Mouse (Mus musculus): Measurements from ENCODE around the gene Map3k1.

Gene Map3k1

DNA sequence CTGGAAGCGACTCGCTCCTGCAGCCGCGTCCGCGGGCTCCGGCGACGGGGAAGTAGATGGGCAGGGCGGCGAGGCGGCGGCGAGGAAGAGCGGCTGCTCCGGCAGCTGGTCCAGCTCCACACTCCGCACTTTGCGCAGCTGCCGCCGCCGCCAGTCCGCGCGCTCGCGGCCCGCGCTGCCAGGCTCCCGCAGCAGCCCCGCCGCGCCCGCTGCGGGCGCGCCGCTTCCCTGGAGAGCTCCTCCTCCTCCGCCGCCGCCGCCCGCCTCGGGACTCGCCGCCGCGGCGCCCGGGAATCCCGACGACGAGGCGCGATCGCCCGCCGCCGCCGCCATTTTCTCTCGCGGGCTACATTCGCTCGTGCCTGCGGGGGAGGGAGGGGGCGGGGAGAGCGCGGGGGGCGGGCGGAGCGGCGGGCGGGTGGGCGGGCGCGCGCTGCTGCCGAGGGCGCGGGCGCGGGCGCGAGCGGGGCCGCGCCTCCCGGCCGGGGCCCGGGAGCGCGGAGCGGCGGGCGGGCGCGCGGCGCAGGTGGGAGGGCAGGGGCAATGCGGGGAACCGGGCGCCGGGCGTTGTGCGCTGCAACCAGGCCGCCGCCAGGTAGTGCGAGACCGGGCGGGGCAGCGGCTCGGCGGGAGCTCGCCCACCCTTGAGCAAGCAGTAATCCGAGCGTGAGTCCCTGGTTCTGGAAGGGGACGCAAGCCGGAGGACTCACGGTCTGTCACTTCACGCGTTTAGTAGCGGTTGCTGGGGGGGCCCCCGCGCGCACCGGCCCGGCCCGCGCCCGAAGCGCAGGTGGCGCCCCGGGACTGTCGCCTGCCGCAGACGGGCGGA, at the start of gene Map3k1:
Gene Map3k1, minus strand, starts transcription at position 357 of the 829 bp plus-strand sequence.
- DNase-seq (ENCODE audit: low spot score in 2 of 2) = peak in 1 of 2 experiments; percentile 83

DNA sequence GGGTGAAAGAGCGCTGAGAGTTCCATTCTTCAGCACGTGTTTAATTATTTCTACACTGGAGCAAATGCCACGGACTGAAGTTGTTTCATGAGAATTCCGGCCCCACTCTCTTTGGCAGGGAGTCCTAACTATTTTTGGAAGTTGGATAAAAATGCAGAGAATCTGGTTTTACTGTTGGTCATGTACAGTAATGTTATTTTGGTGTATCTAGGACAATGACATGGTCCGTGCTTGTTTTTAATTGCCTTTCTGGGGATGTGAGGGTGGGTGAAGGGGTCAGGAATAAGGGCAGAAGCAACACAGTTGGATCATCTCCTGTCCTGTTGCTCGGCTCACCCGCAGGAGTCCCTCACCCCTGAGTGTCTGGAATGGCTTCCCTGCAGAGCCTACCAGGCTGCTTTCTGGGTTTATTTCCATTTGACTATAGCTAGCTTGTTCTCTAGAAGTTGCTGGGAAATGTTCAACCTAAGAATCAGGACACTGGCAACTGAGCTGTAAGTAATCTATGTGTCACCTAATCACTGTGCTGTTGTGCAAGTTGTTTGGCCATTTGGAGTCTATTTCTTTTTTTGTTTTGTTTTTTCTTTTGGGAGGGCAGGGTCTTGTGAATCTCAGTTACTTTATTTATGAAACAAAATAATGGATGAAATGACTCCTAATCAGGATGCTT, 48.1 kb upstream of the Map3k1 start:
- DNase-seq (ENCODE audit: low spot score in 2 of 2) = no peak

DNA sequence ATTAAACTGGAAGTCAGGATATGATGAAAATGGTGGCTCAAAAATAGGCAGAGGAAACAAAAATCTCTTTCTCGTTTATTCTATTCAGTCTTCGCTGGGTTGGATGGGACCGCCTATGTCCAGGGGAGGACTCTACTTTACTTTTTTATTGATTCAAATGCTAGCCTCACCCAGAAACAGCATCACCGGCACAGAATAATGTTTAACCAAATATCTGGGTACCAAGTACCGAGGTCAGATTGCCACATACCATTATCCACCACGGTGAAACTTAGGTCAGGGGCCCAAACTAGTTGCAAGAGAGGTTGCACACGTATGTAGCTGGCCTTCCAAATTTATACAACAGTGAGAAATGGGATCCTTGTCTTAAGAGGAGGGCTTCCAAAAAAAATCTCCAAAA, 47.4 kb upstream of the Map3k1 start:
- DNase-seq (ENCODE audit: low spot score in 2 of 2) = no peak

DNA sequence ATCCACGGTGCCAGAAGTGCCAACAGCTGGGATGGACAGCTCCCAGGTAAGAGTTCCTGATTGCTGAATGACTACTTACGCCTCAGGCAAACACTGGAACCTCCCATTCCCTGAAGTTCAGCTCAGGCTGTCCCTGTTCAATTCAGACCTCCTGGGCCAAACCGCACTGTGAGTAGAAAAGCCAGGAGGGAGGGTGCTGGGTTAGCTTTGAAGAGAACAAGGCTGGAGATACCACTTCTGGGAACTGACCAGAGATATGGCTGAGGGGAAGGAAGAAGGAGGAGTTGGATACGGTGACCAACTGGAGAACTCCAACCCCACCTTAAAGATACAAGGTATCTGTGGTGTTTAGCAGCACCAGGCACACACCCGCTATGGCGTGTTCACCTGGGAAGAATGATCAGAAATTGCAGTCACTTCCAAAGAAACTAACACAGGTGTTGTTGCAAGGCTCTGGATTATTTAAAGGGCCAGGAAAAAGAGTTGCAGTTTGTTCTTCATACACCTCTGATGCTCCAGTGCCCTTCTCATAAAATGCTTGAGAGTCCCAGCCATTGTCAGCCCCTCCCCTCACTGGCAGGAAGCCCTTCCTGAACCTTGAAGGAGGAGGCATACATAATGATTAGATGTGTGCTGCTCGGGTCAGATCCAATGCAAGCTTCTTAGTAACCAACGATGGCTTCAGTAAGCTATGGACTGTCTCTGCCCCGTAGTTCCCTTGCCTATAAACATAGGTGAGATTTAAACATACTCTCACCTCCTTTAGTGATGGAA, 43.8 kb upstream of the Map3k1 start:
- DNase-seq (ENCODE audit: low spot score in 2 of 2) = no peak

DNA sequence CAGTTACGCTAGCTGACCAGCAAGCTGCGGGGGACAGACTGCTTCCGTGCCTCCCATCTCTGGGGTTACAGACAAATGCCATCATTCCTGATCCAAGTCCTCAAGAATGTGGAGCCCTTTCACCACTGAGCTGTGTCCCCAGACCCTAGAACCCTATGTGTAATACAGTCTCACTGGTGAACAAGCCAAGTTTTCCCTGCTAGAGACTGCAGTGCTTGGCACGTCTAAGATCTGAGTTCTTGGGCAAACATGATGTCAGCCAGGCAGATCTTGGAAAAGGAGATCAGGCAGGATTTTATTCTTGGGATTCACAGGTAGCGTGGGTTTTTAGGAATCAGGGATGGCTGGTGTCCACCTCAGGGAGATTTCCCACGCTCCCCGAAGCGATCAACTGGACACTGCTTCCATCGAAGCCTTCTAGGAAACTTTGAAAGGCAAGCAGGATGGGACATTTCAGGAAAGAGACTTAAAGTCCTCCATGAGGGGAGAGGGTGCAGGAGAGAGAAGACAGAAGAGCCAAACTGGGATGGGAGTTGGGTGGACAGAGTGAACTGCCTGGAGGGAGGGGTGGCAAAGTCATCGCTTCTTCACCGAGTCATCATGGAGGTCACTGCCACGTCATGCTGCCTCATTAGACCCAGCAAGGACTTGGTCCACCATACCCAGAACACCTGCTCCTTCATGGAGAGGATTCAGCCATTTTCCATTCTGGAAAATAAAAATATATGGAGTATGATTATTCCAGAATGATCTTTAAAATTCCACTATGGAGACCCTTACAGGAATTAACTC, 41.4 kb upstream of the Map3k1 start:
- no peak for DNase-seq (ENCODE audit: low spot score in 2 of 2)

DNA sequence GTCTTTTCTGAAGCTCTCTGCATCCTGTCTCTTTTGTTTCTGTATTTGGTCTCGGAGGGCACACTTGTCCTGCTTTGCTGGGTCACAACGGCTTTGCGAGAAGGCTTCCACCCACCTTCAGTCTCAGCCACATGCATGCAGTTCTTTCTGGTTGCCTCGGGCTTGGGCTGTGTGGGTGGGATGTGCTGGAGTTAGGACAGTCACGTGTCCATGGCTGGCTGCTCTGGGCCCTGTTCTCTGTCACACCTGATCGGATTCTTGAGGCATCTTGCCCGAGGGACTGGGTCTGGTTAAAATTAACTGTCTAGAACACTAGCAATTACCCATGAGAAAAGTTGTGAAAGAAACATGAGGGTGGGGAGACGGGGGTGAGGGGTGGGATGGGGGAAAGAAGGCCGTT, 36.7 kb upstream of the Map3k1 start:
- no peak for DNase-seq (ENCODE audit: low spot score in 2 of 2)

DNA sequence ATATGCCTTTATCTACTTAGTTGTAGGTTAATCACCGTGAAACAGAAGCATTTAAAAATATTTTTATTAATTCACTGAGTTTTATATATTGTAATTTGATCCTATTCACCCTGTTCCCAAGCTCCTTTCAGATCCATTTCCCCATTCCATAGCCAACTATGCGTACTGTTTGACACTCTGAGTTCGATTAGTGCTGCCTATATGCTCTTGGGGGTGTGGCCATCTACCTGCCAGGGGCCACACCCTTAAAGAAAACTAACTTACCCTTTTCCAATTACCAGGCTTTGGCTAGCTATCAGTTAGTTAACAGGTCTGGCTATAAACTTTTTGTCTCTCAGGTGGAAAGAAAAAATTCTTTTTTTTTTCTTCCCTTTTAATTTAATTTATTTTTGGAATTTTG, 35.5 kb upstream of the Map3k1 start:
- DNase-seq (ENCODE audit: low spot score in 2 of 2) = no peak

DNA sequence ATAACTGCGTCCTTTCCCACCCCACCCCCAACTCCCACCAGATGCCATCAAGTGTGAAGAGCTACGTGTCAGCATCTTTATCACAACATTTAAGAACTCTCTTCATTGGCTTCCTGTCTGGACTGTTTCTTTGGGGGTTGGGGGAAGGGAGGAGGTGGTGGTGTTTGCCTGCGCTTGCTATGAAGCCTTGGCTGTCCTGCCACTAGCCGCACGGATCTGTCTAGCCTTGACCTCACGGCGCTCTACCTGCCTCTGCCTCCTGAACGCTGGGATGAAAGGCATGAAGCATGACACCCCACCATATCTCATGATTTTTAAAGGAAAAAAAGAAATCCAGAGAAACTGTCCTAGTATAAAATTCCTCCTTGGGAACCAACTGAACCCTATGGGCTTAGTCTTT, 27.0 kb upstream of the Map3k1 start:
- no peak for DNase-seq (ENCODE audit: low spot score in 2 of 2)

DNA sequence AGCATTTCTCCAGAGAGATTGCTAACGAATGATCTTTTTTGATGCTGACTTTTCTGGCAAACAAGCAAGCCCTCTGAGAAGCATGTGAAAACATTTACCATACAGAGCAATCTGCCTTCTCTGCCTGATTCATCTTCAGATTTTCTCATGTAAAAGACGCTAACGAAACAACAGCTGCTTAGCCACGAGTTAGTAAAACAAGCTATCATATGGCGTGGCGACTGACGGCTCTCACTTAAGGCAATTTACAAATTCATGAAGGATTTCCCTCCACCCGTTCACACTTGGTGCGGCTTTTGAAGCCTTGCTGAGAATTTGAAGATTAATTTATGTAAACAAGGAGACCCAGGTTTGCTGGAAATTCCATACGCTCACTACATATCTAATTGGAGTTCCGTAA, 25.8 kb upstream of the Map3k1 start:
- DNase-seq (ENCODE audit: low spot score in 2 of 2) = no peak

DNA sequence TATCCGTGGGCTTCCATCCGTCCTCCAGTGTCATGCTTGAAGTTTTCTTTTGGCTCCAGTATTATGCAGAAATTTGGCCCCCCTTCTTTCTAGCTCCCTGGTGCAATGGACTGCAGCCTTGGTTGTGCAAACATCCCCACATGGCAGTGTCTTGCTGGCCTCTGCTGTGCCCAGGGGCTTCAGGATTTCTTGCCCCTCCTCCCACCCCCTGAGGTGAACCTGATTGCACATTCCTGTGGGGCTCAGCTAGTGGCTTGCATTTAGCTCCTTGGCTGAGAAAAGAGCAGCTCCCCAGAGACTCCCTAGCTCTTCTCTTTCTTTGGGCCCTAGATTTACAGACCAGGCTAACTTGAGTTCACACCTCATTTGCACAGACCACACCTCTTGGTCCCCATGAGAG, 20.7 kb upstream of the Map3k1 start:
- no peak for DNase-seq (ENCODE audit: low spot score in 2 of 2)

DNA sequence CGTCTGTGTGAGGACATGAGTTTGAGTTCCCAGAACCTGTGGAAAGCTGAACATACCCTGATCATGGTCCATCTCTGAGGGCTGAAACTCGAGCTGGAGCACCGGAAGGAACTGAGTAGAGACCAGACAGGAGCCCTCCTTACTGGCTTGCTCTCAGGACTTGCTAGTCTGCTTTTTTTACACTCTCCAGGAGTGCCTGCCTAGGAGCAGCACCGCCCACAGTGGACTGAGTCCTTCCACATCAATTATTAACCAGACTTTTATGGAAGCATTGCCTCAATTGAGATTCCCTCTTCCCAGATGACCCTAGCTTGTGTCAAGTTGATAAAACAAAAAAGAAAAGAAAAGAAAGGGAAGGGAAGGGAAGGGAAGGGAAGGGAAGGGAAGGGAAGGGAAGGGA, 18.7 kb upstream of the Map3k1 start:
- no peak for DNase-seq (ENCODE audit: low spot score in 2 of 2)

DNA sequence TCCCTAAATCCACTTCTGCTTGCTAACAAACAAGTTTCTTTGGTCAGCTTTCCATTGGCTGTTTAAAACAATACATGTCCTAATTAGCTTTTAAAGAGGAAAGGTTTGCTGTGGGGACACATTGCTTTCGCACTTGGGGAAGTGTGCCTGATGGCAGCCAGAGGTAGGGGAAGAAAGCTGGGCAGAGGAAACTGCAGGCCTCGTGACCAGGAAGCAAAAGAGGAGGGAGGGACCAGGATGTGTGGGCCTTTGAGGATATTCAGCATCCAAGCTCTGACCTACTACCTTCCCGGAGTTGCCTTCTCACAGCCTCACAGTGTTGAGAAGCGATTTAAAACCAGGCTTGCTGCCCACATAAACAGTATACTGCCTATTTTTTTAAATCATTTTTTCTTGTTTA, 15.4 kb upstream of the Map3k1 start:
- DNase-seq (ENCODE audit: low spot score in 2 of 2) = no peak

DNA sequence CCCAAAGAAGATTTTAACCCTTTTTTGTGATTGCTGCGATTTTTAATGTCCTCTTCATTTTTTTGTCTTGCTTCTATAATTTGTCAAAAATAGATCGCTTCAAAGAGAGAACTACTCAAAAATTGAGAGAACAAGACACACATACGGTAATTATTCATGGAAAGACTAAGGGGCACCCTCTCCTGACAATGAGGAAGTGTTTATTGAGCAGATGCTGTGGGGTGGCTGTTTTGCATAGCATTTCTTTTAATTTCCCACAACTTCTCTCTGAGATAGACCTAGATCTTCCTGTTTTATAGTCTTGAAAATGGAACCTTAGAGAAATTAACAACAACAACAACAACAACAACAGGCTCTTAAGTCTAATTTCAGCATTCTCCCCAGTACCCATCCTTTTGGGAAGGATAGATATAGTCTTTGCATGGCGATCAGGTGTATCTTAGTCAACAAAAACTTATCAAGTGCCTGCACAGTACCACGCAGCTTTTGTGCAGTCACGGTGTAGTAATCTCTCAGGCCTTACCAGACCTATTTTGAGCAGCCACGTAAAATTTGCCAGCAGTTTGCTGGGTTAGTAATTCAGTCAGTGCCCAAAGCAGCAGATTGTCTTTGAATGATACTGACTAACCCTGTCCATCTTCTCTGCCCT, 13.1 kb upstream of the Map3k1 start:
- DNase-seq (ENCODE audit: low spot score in 2 of 2) = no peak

DNA sequence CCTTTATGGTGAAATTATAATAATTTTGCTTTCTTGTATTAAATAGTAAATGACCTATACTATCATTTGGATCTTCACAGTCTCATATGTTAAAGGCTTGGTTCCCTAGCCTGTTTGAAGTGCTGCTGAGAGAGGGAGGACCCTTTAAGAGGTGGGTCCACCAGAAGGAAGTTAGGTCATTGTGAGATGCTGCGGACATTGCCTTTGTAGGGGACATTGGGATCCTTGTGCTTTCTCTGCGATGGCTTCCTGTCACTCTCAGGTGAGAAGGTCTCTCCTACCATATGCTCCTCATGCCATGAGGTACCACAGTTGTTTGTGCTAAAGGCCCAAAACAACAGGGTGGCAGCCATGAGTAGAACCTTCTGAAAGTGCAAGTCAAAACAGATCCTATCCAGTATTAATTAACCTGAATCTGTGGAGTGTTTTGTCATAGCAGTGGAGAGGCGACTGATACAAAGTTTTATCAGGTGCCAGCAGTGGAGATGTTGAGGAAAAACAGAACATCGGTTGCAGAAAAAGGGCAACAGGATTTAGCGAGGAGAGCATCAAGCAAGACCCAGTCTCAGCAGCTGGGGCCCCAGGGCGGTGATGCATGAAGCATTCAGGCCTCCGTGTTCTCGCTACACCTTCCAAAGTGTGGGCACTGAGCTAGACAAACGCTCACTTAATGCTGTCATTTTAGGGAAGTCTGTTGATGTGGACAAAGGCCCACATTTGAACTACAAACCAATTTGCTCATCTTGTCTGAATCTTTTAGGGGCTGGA, 11.0 kb upstream of the Map3k1 start:
- no peak for DNase-seq (ENCODE audit: low spot score in 2 of 2)

DNA sequence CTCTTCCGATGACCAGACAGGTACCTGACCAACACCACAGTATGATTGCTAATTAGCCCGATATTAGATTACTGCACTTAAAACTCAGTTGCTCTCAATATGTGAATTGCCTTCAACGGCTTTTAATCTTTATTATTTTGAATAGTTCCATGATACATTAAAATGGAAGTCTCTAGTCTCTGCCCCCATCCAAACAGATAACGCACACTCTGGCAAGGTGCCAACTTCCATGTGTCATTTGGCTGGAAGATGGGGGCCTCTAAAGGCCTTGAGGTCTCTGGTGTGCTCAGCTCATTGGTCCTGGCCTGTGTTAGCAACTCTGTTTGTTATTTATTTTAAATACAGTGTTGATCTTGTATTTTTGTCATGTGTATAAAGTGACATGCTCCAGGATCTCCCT, 10.3 kb upstream of the Map3k1 start:
- no peak for DNase-seq (ENCODE audit: low spot score in 2 of 2)

DNA sequence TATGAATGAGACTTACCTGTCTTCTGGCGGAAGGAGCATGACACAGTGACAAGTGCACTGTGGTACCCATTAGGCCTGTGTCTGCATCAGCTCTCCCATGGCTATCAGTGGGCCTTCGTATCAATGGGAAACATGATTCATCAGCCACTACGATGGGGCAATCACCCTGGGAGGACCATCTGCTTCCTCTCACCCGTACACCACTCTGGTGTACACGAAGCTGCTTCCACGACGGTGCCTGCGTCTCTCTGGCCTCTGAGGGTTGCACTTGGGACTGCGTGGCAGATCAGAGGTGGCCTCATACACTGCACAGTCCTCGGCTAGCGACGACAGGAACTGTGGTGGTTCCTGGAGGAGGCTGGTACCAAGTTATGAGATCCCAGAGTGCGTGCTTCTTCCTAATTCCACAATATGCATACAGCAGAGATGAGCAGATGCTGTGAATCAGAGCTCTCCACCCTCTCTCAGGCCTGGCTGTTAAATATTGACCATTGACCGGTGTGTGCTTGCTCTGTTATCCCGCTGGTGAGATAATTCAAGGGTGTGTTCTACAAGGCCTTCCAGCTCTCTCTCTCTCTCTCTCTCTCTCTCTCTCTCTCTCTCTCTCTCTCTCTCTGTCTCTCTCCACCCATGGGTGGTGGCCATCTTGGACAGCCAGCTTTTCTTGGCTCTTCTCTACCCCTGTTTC, 9.6 kb upstream of the Map3k1 start:
- no peak for DNase-seq (ENCODE audit: low spot score in 2 of 2)

DNA sequence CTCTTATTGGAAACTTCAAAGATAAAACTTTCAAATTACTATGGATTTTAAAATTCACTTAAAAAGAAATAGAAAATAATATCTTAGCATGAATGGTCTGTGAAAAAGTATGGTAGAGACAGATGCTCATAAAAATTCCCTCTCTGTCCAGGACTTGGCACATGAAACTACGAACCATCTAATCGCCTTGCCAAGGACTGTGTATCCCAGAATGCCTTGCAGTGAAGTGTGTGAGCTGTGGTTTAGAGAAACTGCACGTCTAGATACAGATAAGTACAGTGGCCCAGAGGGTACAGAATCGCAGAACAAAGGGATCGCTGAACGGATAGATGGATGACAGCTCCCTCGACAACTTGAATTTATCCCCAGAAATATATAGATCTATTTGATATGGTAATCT, 9.0 kb upstream of the Map3k1 start:
- DNase-seq (ENCODE audit: low spot score in 2 of 2) = no peak

DNA sequence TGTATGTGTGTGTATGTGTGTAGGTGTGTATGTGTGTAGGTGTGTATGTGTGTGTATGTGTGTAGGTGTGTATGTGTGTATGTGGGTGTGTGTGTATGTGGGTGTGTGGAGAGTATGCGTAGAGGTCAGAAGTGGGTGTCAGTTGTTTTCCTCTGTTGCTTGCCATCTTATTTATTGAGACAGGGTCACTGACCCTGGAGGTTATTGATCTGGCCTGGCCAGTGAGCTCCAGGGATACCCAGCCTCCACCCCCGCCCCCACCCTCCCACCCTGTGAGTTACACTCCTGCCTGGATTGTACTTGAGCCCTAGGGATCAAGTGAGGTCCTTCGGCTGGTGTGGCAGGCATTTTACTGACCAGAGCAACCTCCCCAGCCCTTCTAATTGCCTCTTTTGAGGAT, 7.6 kb upstream of the Map3k1 start:
- no peak for DNase-seq (ENCODE audit: low spot score in 2 of 2)

DNA sequence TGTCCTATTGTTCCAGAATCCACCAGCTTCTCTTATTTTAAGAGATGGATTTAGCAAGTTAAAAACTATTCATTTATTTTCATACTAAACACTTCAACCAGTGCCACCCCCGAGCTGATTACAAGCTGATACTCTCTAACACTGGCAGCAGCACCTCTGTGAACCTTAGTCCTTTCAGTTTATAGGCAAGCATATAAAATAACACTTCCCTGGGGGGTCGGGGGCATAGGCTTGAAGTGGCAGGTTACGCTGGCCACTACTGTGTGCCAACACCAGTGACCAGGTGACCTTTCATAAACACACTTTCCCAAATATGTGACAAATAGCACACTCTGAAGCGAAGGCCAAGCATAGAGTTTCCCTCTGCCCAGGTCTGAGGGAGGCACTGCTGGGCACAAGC, 6.7 kb upstream of the Map3k1 start:
- no peak for DNase-seq (ENCODE audit: low spot score in 2 of 2)

DNA sequence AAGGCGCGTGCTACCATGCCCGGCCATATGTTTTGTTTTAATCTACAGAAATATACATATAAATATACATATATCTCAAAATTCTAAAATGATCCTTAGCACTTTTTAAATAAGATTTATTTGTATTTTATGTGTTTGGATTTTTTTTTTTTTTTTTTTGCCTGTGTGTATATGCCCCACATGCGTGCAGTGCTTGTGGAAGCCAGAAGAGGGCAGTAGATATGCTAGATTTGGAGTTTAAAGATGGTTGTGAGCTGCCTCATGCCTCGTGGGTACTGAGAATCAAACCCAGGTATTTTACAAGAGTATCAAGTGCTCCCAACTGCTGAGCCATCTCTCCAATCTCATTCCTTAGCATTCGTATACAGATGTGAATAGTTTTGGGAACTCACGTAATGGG, 6.2 kb upstream of the Map3k1 start:
- no peak for DNase-seq (ENCODE audit: low spot score in 2 of 2)

Data from cerebellum, postnatal 4 days (tissue).